Mouse (Mus musculus) cerebellum, adult 2 months (tissue): ENCODE measurements at regions not wholly inside any gene's neighbourhood (a gene's known extent, or its start where the extent isn't known, plus 50 kb on each side); places are given as distances from the start of the nearest gene placed in this dataset.

Experiments used
- CTCF ChIP-seq: fragments of 200-500 bp; IDR thresholded peaks from 2 replicates; pipeline ENCODE4 v1.5.1; 2011; ENCODE audit warnings: low read depth, mild to moderate bottlenecking, control low read depth, low read length, moderate library complexity, borderline replicate concordance; ENCODE audit not compliant: insufficient read depth
- POLR2A ChIP-seq: fragments of 200-500 bp; IDR thresholded peaks from 2 replicates; pipeline ENCODE4 v1.6.1; 2011; ENCODE audit warnings: low read length, control low read depth, borderline replicate concordance; ENCODE audit not compliant: insufficient read depth

DNA sequence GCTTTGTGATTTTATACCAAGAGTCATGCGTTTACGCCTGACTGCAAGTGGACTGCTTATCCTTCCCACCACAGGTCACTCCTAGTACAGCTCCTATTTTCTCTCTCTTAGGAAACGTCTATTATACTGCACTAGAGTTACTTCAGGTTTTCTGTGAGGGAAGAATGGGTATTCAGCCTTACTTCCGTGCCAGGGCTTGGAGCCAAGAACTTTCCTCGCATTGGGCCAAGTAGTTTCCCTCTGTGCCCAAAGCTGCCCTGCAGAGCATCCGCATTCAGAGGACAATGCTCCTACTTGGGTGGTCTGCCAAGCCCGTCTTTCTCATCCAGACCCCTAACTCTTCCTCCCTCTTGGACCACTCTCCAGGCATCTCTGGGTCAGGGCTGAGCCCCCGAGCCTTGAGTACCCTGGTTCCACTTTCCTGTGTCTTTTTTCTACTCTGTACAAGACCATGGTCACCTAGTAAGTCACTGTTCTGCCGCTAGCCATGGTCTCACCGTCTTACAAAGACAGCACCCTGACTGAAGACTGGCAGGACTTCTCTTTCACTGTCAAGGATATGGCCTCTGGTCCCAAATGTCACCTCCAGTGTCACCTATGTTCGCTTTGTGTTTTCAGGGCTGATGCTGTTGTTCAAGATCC, 76.3 kb downstream of the Oxgr1 start:
- no peak for TF ChIP-seq POLR2A
- no peak for TF ChIP-seq CTCF
